Mouse (Mus musculus): ENCODE results near the gene Apoa4. TPM values are rescaled to one million over a fixed set of nuclear protein-coding genes. Genes with fewer than 3 reads are reported as not detected.

Apoa4 gene
- polyA plus RNA-seq, 1 experiment from 2014 or later: 0.38 TPM

- Histone ChIP-seq H3K27me3 (no peaks in the 10 kb centered on the region), H3K27ac (peak overlapping the region; percentile 39; the same call in 1 of the 2 replicates), H3K9me3 (no peaks in the 10 kb centered on the region), H3K4me2 (replicated peaks) (peak overlapping the region; percentile 84), H3K9ac (peak overlapping the region; percentile 74), H3K4me1 (peaks cover 15% of the 10 kb centered on the region), H3K4me3 (peak overlapping the region; percentile 54), H3K36me3 (no peaks in the 10 kb centered on the region; the same call in 1 of the 2 replicates)
- 16% methylated on average over 37 of the region's 37 CpGs for WGBS
- ATAC-seq (ENCODE audit: low FRiP score, low read depth): peak; percentile 90
These were observed 10.7 kb upstream of the Apoa4 start for GRCm38 (mm10) chr9:46229573-46230449.

- Histone ChIP-seq H3K4me2 (replicated peaks) (peak overlapping the region; percentile 84), H3K36me3 (no peaks in the 10 kb centered on the region), H3K9me3 (no peaks in the 10 kb centered on the region), H3K27ac (peak overlapping the region; percentile 39; the same call in 1 of the 2 replicates), H3K4me1 (peaks cover 15% of the 10 kb centered on the region), H3K9ac (peak overlapping the region; percentile 74), H3K27me3 (no peaks in the 10 kb centered on the region), H3K4me3 (peak overlapping the region; percentile 54)
- ATAC-seq (ENCODE audit: low FRiP score, low read depth): no peak
- WGBS: 9% methylated on average over 13 of the region's 13 CpGs
These were observed 10.0 kb upstream of the Apoa4 start for GRCm38 (mm10) chr9:46230450-46230975.

- no peak overlapping the region for H3K4me2 ChIP-seq (replicated peaks)
- no peak overlapping the region for H3K9ac ChIP-seq
- H3K27me3 ChIP-seq: no peaks in the 10 kb centered on the region
- peaks cover 8% of the 10 kb centered on the region for H3K4me1 ChIP-seq
- 81% methylated on average over 6 of the region's 6 CpGs for WGBS
- ATAC-seq (ENCODE audit: low FRiP score, low read depth): no peak
- no peaks in the 10 kb centered on the region for H3K36me3 ChIP-seq
- no peaks in the 10 kb centered on the region for H3K9me3 ChIP-seq
- no peak overlapping the region for H3K27ac ChIP-seq
- H3K4me3 ChIP-seq: no peak overlapping the region
These were observed 5.3 kb upstream of the Apoa4 start for GRCm38 (mm10) chr9:46235196-46235595.

- Histone ChIP-seq H3K27ac (no peak within 1 kb of the TSS), H3K4me3 (no peak within 1 kb of the TSS), H3K4me1 (peaks cover 6% of the 10 kb centered on the region), H3K36me3 (no peaks in the 10 kb centered on the region), H3K9me3 (no peaks in the 10 kb centered on the region), H3K4me2 (replicated peaks) (no peak within 1 kb of the TSS), H3K27me3 (no peaks in the 10 kb centered on the region), H3K9ac (no peak within 1 kb of the TSS)
- ATAC-seq (ENCODE audit: low FRiP score, low read depth): no peak
These were observed 5.1 kb upstream of the Apoa4 start, which contains the start of gene Apoc3 for GRCm38 (mm10) chr9:46235596-46235648. Apoc3 (minus strand) TSS chr9:46235636.

GRCm38 (mm10) chr9:46235649-46236048 lies 4.8 kb upstream of the Apoa4 start:
- no peak overlapping the region for H3K27ac ChIP-seq
- no peaks in the 10 kb centered on the region for H3K36me3 ChIP-seq
- no peaks in the 10 kb centered on the region for H3K9me3 ChIP-seq
- no peak overlapping the region for H3K4me3 ChIP-seq
- H3K27me3 ChIP-seq: no peaks in the 10 kb centered on the region
- peaks cover 4% of the 10 kb centered on the region for H3K4me1 ChIP-seq
- no peak overlapping the region for H3K4me2 ChIP-seq (replicated peaks)
- WGBS: 51% methylated on average over 4 of the region's 4 CpGs
- H3K9ac ChIP-seq: no peak overlapping the region
- ATAC-seq (ENCODE audit: low FRiP score, low read depth): no peak

- WGBS: 84% methylated on average over 7 of the region's 7 CpGs
- no peaks in the 10 kb centered on the region for H3K36me3 ChIP-seq
- no peak overlapping the region for H3K4me3 ChIP-seq
- no peaks in the 10 kb centered on the region for H3K27me3 ChIP-seq
- no peak for ATAC-seq (ENCODE audit: low FRiP score, low read depth)
- no peaks in the 10 kb centered on the region for H3K4me1 ChIP-seq
- no peak overlapping the region for H3K4me2 ChIP-seq (replicated peaks)
- no peak overlapping the region for H3K27ac ChIP-seq
- H3K9ac ChIP-seq: no peak overlapping the region
- no peaks in the 10 kb centered on the region for H3K9me3 ChIP-seq
These were observed 1.6 kb upstream of the Apoa4 start for GRCm38 (mm10) chr9:46238850-46239249.

GRCm38 (mm10) chr9:46241818-46242217 lies 1.3 kb downstream of the Apoa4 start:
- WGBS: 77% methylated on average over 2 of the region's 2 CpGs
- H3K27me3 ChIP-seq: no peaks in the 10 kb centered on the region
- no peak overlapping the region for H3K4me3 ChIP-seq
- no peaks in the 10 kb centered on the region for H3K36me3 ChIP-seq
- H3K4me2 ChIP-seq (replicated peaks): no peak overlapping the region
- no peak for ATAC-seq (ENCODE audit: low FRiP score, low read depth)
- no peaks in the 10 kb centered on the region for H3K9me3 ChIP-seq
- H3K27ac ChIP-seq: no peak overlapping the region
- no peak overlapping the region for H3K9ac ChIP-seq
- H3K4me1 ChIP-seq: no peaks in the 10 kb centered on the region

GRCm38 (mm10) chr9:46243122-46243521 lies 2.6 kb downstream of the Apoa4 start:
- Histone ChIP-seq H3K4me3 (no peak overlapping the region), H3K4me1 (no peaks in the 10 kb centered on the region), H3K36me3 (no peaks in the 10 kb centered on the region), H3K9ac (no peak overlapping the region), H3K9me3 (no peaks in the 10 kb centered on the region), H3K27me3 (no peaks in the 10 kb centered on the region), H3K4me2 (replicated peaks) (no peak overlapping the region), H3K27ac (no peak overlapping the region)
- WGBS: 57% methylated on average over 4 of the region's 4 CpGs
- no peak for ATAC-seq (ENCODE audit: low FRiP score, low read depth)

- no peak overlapping the region for H3K27ac ChIP-seq
- no peaks in the 10 kb centered on the region for H3K36me3 ChIP-seq
- no peak for ATAC-seq (ENCODE audit: low FRiP score, low read depth)
- H3K4me2 ChIP-seq (replicated peaks): no peak overlapping the region
- H3K4me3 ChIP-seq: no peak overlapping the region
- no peaks in the 10 kb centered on the region for H3K4me1 ChIP-seq
- no peaks in the 10 kb centered on the region for H3K9me3 ChIP-seq
- H3K9ac ChIP-seq: no peak overlapping the region
- no peaks in the 10 kb centered on the region for H3K27me3 ChIP-seq
- WGBS: 53% methylated on average over 8 of the region's 8 CpGs
These were observed 3.1 kb downstream of the Apoa4 start for GRCm38 (mm10) chr9:46243584-46243983.

GRCm38 (mm10) chr9:46246752-46247324 lies 6.3 kb downstream of the Apoa4 start:
- no peaks in the 10 kb centered on the region for H3K36me3 ChIP-seq
- H3K4me2 ChIP-seq (replicated peaks): peak overlapping the region; percentile 41; the same call in 1 of the 2 replicates
- no peak for ATAC-seq (ENCODE audit: low FRiP score, low read depth)
- no peaks in the 10 kb centered on the region for H3K4me1 ChIP-seq
- H3K9me3 ChIP-seq: no peaks in the 10 kb centered on the region
- H3K27ac ChIP-seq: no peak overlapping the region
- no peak overlapping the region for H3K4me3 ChIP-seq
- no peaks in the 10 kb centered on the region for H3K27me3 ChIP-seq
- WGBS: 19% methylated on average over 11 of the region's 11 CpGs
- H3K9ac ChIP-seq: no peak overlapping the region

GRCm38 (mm10) chr9:46256177-46256576 lies 15.7 kb downstream of the Apoa4 start:
- H3K9ac ChIP-seq: no peak overlapping the region
- H3K27me3 ChIP-seq: no peaks in the 10 kb centered on the region
- 80% methylated on average over 7 of the region's 7 CpGs for WGBS
- no peaks in the 10 kb centered on the region for H3K4me1 ChIP-seq
- H3K4me3 ChIP-seq: no peak overlapping the region
- H3K36me3 ChIP-seq: no peaks in the 10 kb centered on the region
- ATAC-seq (ENCODE audit: low FRiP score, low read depth): no peak
- H3K27ac ChIP-seq: no peak overlapping the region
- H3K4me2 ChIP-seq (replicated peaks): no peak overlapping the region
- no peaks in the 10 kb centered on the region for H3K9me3 ChIP-seq

GRCm38 (mm10) chr9:46256658-46257385 lies 16.3 kb downstream of the Apoa4 start:
- 86% methylated on average over 10 of the region's 10 CpGs for WGBS
- Histone ChIP-seq H3K4me3 (no peak overlapping the region), H3K9ac (no peak overlapping the region), H3K27ac (no peak overlapping the region), H3K4me1 (no peaks in the 10 kb centered on the region), H3K27me3 (no peaks in the 10 kb centered on the region), H3K9me3 (no peaks in the 10 kb centered on the region), H3K36me3 (no peaks in the 10 kb centered on the region), H3K4me2 (replicated peaks) (no peak overlapping the region)
- no peak for ATAC-seq (ENCODE audit: low FRiP score, low read depth)
